Mouse (Mus musculus) telencephalon, adult 2 months (tissue): ENCODE measurements around the gene Impdh1.
"Not testable (repeated sequence)": the region's sequence is repeated elsewhere in the genome, so short reads cannot be mapped to it uniquely, and the experiment has no call there.

Experiments
- DNase-seq: peaks from one replicate; pipeline ENCODE4 v3.0.0-alpha.2; 2011; ENCODE audit warnings: low read depth, low spot score

Impdh1 gene

GRCm38 (mm10) chr6:29179843-29180242, 36.3 kb downstream of the Impdh1 start:
- DNase-seq: peak; percentile 74

GRCm38 (mm10) chr6:29178888-29179658, 37.1 kb downstream of the Impdh1 start, which contains the start of gene Prrt4:
Prrt4 (minus strand) TSS chr6:29179584.
- peak; percentile 50 for DNase-seq

GRCm38 (mm10) chr6:29177901-29178879, 38.0 kb downstream of the Impdh1 start:
- DNase-seq: no peak

GRCm38 (mm10) chr6:29175113-29175512, 41.1 kb downstream of the Impdh1 start:
- no peak for DNase-seq

- no peak for DNase-seq
Measured at GRCm38 (mm10) chr6:29174368-29174767, 41.8 kb downstream of the Impdh1 start.

GRCm38 (mm10) chr6:29170952-29171388, 45.2 kb downstream of the Impdh1 start:
- DNase-seq: no peak

GRCm38 (mm10) chr6:29170063-29170921, 45.9 kb downstream of the Impdh1 start:
- no peak for DNase-seq

- no peak for DNase-seq
Measured at GRCm38 (mm10) chr6:29169675-29170062, 46.5 kb downstream of the Impdh1 start.

GRCm38 (mm10) chr6:29168871-29169270, 47.3 kb downstream of the Impdh1 start:
- DNase-seq: no peak

GRCm38 (mm10) chr6:29166196-29166595, 50.0 kb downstream of the Impdh1 start:
- peak; percentile 55 for DNase-seq

- DNase-seq: peak; percentile 96
Measured at GRCm38 (mm10) chr6:29164314-29165244, 51.6 kb downstream of the Impdh1 start, which contains the start of gene Rbm28. Rbm28 (minus strand) TSS chr6:29165006.

- not testable (repeated sequence) for DNase-seq
Measured at GRCm38 (mm10) chr6:29161291-29161690, 54.9 kb downstream of the Impdh1 start.

GRCm38 (mm10) chr6:29160786-29161185, 55.4 kb downstream of the Impdh1 start:
- no peak for DNase-seq

GRCm38 (mm10) chr6:29156326-29156725, 59.8 kb downstream of the Impdh1 start:
- no peak for DNase-seq
